Mouse (Mus musculus): ENCODE data around the gene Usf3.

Usf3 gene

DNA sequence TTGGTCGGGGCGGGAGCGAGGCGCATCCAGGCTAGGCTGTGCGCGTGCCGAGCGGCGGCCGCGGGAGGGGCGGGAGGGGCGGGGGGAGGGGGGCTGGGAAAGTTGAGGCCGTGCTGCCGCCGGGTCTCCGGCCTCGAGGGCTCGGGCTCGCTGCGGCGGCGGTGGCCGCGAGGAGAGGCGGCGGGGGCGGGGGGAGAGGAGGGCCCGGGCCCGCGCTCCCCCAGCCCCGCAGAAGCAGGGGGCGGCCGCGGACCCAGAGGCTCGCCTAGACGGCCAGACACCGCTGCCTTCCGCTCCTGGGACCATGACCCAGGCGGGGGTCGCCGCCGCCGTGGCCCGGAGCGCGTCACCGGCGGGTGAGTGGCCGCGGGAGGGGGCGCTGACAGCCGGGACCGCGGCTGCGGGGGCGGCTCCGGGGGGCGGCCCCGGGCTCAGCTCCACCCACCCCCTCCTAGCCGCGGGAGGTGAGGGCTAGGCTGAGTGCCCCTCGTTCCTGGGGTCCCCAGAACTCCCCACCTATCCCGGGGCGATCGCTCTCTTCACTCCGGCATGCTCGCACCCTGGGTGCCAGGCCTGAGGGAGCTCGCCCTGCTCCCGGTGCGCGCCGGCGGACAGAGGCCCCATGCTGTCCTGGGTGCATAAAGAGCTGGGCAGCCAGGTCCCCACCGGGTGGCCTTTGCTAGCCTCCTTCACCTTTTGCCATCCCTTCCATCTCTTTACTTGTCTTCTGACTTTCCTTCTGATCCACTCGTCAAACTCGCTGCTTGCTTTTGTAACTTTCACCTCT, at the start of gene Usf3:
TSS of gene Usf3 (plus strand) at position 92 of the 787 bp plus-strand sequence.
- peak; percentile 75 for DNase-seq (ENCODE audit: low read depth)

DNA sequence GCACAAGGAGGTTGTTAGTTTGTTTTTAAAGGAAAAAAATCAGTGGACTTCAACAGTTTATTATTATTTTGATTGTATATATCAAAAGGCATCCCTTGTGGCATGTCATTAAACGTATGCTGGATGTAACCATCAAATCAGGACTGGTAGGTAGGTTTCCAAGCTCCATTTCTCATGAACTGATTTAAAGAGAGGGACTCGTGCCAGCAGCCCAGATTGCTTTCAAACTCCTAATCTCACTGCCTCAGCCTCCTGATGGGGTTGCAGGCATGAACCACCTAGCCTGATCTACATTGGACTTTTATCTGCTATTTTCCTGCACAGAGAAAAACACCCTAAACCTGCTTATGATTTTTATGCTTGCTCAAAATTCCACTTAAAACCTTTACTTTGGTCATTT, 49.3 kb upstream of the Usf3 start:
- DNase-seq (ENCODE audit: low read depth), result no peak

DNA sequence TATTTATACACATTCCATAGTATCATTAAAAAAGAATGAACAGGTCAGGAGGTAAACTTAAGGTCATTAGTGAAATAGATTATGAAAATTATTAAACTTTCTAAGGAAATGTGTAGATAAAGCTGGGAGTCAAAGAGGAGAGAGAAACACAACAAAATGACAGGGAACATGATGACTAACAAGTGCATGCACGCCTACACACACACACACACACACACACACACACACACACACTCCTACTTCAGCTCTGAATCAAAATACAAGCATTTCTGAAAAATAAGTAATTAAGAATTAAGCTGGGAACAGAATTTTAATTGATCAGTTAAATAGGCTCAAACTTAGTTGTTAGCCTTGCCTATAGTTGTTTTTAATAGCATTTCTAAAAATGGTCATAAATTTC, 48.3 kb upstream of the Usf3 start:
- no peak for DNase-seq (ENCODE audit: low read depth)

DNA sequence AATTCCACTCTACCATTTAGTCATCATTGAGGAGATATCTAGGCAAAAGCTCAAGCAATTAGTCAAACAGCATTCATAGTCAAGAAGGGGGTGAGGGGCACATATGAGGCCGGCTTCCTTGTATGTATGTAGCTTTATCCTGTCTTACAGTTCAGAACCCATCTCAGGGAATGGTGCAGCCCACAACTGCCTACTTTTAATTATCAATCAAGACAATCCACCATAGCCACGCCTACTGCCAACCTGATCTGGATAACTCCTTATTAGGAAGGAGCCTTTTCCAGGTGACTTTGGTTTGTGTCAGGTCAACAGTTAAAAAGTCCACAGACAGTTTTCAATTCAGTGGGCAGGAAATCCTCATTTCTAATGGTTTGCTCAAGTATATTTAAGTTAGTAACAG, 47.6 kb upstream of the Usf3 start:
- DNase-seq (ENCODE audit: low read depth), result no peak

DNA sequence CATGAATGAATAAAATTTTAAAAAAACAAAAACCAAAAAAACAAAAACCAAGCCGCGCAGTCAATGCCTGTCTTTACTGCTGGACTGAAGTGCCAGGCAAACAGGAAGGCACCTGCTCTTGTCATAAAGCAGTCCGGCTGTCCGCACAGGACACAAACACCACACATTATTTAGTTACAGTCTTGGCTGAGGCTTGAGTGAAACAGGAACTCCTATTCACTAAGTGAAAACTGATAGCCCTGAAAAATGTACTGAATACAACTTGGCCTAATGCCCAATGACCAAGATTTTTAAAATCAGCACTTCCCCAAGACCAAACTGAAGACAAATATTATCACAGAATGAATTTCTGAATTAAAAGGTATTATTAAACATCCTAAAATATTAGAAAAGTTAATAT, 46.6 kb upstream of the Usf3 start:
- no peak for DNase-seq (ENCODE audit: low read depth)

DNA sequence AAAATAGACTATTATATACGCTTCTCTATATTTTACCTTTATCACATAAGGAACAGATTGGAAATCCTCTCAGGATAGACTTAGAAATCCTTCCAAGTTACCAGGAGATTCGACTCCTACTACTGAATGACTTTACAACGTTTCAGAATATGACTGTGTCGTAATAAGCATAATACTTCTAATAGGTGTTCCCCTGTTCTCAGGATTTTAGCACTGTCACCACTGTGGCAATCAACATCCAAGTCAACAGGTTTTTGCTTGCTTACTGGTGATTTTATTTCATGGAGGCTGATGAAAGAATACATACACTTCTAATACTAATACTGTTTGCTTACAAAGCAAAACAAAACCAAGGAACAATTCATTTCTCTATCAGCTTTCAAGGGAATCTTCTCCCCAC, 40.7 kb upstream of the Usf3 start:
- no peak for DNase-seq (ENCODE audit: low read depth)

DNA sequence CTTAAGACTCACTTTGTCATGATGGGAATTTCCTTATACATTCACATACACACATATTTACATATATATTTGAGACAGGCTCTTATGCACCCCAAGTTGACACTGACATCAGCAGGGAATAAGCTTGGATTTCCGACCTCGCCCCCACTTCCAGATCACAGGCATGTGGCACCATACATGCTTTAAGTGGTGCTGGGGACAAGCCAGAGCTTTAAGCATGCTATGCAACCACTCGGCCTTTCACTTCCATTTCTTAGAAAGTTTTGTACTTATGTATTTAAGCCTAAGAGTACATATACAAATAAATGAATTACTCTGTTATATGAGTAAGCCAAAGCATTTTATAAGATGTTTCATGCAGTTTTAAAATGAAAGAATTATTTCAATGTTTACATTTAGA, 39.9 kb upstream of the Usf3 start:
- no peak for DNase-seq (ENCODE audit: low read depth)

DNA sequence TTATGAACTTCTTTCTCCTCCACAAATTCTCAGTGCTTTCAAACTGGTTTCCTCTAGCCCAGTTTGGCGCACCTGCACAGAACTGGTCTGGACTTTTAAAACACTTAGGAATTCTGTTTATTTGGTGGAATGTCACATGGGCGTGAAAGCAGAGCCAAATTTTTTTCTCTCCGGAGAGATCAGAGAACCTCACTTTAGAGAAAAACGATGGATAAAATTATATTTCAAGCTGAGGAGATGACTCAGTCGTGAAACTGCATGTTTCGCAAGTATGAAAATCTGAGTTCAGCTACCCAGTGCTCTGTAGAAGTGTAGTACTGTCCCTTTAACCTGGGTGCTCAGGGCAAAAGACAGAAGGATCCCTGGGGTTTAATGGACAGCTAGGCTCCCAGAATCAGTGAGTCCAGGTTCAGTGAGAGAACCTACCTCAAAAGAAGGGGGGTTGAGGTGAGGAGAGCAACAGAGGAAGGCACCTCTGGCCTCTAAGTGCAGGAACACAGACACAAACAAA, 36.5 kb upstream of the Usf3 start:
- no peak for DNase-seq (ENCODE audit: low read depth)

DNA sequence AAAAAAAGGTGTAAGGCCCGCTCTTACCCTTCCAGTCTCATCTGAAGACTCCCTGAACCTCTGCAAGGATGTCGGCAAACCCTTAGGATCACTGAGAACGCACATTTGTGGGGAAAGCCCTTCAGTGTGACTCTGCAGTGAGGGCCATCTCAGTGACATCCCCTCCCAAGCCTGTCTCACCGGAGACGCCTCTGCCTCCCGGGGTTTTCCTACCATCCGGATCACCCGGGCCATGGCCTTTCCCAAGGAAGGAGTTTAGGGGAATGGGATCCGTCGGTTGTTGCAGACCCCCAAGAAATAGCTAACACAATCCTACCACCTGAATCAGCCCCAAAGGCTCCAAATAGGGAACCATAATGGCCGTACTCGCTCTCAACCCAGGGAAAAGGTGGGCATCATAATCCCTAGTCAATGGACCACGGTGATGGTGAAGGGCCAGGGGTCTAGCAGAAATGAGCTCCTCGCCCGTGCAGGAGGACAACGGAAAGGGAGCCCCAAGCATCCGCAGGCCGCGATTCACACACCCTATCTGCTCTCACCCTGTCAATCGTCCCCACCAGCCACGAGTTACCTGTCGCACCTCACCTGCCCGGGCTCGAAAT, 34.6 kb upstream of the Usf3 start:
- DNase-seq (ENCODE audit: low read depth), result peak; percentile 46

DNA sequence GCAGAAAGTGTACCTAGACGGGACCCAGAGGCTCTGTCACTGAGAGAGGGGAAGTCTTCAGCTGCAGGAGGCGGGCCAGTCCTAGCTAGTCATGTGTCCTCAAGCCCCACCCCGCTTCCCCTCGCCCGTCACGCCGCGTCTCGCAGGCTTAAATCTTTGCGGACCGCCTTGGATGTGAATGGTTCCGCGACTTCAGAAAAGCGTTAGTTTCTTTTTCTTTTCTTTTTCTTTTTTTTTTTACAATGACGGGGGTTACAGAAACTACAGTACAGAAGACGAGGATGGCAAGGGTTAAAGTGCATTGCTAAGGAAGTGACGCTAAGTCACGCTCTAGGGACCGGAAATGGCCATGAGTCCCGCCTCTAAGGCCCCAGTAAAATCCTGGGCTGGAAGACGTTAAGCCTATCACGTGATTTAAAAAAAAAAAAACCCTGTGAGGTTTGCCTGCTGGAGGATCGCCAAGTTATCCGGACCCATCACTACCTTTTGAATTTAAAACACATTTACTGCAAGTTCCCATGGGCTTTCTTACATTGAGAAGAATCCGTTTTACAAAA, 34.0 kb upstream of the Usf3 start:
- peak; percentile 97 for DNase-seq (ENCODE audit: low read depth)

DNA sequence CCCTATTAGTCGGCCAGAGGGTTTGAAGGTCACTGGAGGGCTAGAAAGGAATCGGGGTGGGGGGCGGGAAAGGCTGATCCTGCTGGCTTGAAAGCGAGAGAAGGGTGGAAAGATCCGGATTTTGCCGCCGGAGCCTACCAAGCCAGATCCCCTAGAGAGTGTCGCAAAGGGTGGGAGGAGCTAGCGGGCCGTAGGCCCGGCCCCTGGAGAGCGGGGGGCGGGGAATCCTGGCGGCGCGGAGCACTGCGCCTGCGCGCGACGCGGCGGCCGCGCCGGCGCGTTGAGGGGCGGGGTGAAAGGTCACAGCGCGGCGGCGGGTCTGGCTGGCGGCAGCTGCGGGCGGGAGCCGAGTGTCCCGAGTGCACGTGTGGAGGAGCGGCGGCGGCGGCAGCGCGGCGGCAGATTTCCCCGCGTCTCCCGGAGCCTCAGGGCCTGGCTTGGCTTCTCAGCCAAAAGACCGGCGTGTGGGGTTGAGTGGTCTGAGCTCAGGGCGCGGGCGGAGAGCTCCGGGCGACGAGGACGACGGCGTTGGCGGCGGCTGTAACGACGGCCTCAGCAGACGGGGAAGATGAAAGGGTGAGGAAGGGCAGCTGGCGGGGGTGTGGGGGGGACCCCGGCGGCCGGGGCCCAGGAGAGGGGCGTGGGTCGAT, 33.4 kb upstream of the Usf3 start, which contains the start of the genes Atp6v1a and Naa50:
TSS of gene Atp6v1a (minus strand) at position 170 of the 650 bp plus-strand sequence.
TSS of gene Naa50 (plus strand) at position 295 of the 650 bp plus-strand sequence.
- peak; percentile 95 for DNase-seq (ENCODE audit: low read depth)

DNA sequence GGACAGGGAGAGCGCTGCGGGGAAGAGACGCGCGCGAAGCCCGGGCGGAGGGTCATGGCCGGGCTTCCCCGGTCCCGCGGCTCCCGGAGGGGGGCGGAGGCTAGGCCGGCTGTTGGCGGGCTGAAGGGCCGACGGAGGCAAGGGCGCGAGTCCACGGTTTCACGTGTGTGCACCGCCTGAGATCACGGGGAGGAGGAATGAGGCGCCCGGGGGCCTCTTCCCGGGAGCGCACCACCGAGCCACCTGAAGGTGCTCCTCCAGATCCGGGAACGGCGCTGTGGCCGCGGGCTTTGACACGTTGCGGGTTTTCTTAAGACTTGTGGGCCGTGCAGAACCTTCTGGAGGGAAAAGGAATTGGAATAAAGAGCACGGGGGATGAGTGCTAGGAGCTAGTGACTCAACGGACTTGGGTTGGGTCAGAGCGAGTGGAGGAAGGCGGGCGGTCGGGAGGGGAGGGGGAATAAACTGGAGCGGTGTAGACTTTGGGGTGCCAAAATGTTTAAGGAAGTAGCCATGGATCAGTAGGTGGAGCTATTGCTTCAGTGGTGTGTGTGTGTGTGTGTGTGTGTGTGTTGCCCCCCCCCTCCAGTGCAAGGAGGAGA, 32.8 kb upstream of the Usf3 start:
- peak; percentile 87 for DNase-seq (ENCODE audit: low read depth)

DNA sequence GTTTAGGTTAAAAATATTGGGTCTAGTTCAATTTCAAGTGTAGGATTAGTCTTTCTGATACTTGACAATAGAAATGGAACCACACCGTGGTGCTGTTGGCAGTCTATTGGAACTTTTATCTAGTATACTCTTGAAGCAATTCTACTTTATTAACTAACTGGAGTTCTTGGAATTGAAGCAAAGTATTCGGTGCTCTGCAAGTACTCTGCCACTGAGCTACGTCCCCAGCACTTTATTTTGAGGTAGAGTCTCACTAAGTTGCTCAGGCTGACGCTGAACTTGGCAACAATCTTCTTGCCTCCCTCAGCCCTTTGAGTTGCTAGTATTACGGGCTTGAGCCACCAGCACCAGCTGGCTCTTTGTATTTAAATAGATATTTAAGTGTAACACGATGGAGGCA, 31.6 kb upstream of the Usf3 start:
- peak; percentile 31 for DNase-seq (ENCODE audit: low read depth)

DNA sequence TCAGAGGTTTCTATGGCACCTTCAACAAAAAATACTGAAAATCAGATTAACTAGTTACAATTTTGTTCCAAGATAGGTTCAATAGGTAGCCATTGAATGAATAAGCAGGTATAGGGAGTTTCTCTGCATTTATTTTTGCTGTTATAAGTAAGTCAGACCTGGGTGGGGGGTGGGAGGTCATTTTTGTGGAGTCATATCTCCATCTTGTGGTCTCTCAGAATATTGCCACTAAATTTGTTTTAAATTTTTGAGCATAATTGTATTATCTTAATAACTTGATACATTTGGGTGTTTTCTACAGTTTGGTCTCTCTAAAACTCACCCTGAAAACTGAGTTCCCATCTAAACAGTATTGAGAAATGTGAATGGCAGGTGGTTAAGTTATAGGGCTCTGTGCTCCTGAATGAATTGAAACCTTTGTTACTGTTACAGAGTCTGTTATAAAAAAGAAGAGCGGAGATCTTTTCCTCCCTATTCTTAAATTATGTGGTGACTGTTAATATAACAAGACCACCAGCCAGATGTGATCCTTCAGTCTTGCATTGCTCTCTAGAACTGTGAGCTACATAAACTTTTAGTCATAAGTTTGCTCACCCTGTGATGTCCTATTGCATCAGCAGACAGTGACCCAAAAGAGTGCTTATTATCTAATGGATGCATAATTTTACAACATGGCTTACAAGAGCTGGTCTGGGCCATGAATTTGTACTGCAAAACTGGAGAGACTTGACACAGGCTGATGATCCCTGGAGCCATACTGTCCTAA, 23.9 kb upstream of the Usf3 start:
- DNase-seq (ENCODE audit: low read depth), result peak; percentile 52

DNA sequence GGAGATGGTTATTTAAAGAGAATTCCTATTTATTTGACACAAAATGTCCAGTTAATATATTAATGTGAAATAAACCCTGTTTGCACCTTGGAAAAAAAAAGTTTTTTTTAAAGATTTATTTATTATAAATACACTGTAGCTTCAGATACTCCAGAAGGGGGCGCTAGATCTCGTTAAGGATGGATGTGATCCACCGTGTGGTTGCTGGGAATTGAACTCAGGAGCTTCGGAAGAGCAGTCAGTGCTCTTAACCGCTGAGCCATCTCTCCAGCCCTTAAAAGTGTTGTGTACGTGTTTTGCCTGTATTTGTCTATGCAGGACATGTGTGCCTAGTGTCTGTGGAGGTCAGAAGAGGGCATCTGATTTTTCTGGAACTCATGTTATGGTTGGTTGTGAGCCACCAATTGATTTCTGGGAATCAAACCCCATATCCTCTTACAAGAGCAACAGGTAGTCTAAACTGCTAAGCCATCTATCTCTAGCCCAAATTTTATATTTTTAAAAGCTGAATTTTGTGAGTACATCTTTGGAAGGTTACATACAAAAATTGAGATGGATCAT, 18.5 kb upstream of the Usf3 start:
- peak; percentile 44 for DNase-seq (ENCODE audit: low read depth)

DNA sequence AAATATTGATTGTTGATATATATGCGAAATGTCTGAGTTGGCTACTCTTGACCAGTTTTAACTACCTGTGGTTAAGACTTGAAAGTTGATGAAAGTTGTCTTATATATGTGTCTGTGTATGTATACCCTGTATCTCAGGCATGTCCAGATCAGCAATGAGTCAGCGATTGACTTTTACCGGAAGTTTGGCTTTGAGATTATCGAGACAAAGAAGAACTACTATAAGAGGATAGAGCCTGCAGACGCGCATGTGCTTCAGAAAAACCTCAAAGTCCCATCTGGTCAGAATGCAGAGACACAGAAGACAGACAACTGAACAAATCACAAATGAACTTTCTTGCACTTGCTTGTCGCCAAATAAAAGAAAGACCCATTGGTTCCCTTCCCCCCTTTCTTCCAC, 13.7 kb upstream of the Usf3 start:
- DNase-seq (ENCODE audit: low read depth), result no peak

DNA sequence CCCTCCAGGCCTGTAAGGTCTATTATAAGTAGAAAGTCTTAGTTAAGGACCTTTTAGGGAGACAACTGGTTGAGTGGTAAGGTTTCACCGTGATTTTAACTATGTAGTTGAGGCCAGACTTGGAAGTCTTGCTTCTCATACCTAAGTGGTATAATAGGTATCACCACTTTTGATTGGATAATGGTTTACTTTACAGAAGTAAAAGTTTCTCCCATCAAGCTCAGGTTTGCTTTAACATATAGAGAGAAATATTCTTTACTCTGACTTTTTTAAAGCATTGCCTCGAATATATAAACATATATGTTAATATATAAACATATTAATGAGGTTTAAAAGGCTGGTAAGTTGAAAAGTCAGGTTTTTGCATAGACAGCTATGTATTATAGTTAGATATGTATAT, 9.2 kb upstream of the Usf3 start:
- DNase-seq (ENCODE audit: low read depth), result no peak

DNA sequence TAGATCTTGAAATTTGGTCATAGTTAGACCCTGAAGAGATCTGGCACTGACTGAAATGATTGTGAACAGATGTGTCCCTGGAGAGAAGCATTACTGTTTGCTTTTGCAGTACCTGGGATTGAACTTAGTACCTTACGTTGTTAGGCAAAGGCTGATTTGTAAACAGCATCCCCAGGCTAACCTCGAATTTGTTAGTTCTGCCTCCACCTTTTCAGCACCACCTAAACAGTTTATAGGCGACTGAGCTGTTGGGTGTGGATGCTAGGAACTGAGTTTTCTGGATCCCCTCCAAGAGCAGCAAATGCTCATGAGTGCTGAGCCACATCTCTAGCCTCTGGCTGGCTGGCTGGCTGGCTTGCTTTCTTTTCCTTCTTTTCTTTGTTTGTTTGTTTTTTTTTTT, 7.9 kb upstream of the Usf3 start:
- DNase-seq (ENCODE audit: low read depth), result no peak

DNA sequence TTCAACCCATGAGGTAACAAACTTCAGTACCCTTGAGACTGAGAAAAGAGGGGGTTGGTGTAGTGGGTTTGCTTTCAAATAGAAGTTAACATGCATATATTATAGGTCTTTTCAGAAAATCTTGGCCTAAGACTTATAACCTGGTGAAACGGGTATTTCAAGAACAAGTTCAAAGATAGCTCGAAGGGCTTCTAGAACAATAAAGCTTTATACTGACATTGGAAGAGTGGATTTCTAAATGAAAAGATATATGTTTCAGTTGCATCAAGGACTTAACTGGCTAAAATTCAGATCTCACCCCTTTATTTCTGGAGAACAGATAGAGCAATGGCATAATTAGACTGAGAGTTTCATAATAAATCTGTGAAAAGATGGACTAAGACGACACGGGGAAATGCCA, 4.1 kb upstream of the Usf3 start:
- no peak for DNase-seq (ENCODE audit: low read depth)

DNA sequence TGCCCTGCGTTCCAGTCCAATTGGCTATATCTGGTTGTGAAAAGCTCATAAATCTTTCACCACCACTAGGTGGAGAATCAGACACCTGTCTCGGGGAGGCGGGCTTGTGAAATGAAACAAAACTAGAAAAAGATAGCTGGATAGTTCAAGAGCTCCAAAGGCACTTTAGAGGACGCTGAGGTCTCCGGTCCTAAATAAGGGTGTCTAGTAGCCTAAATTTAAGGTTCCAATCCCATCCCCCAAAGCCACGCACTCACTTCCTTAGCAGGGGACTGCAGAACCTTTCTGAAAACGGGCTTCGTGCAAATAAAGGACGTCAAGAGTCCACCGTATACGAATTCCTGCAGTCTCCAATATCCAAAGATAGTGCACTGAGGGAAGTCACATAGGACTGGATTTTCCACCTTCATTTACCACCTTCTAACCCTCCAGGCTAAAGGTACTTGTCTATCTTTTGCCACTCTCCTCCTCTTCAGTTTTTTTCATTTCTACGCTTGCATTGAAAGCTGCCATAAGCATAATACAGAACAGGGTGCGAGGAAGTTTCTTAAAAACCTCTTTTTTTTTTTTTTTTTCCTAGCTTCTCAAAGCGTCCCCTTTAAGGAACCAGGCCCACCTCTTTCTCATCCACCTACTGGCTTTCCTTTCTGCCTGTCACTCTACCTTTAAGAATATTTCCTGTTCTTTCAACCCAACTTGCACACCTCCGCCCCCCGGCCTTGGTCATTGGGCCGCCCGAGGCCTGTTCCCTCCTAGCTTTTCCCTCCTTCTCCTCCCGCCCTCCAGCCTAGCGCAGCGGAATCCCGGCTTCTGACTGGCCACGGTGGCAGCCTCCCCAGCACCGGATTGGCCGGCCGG, 520 bp upstream of the Usf3 start:
- peak; percentile 98 for DNase-seq (ENCODE audit: low read depth)

Data from induced T-regulatory cell, adult 2 months (primary cell).